Mouse (Mus musculus) CH12.LX (cell line): ENCODE data around the gene Nt5c1a.

ENCODE experiments used
- CHD2 ChIP-seq: IDR thresholded peaks from 2 replicates; pipeline ENCODE4 v1.6.1; 2011; ENCODE audit warnings: low read length, improper control_type of control experiment
- CTCF ChIP-seq, 2 experiments: IDR thresholded peaks in 1 of 2; conservative IDR thresholded peaks in 1 of 2; 2 replicates each; pipeline ENCODE4 v1.5.1; 2011 to 2012; ENCODE audit warnings: low read depth in 2 of 2, low read length in 2 of 2, improper control_type of control experiment in 1 of 2, inconsistent platforms in 1 of 2, mild to moderate bottlenecking in 1 of 2, moderate library complexity in 1 of 2
- ELF1 ChIP-seq: IDR thresholded peaks from 2 replicates; pipeline ENCODE4 v1.6.1; 2014; ENCODE audit warnings: low read depth, mild to moderate bottlenecking, inconsistent platforms, low read length, improper control_type of control experiment
- MAX ChIP-seq: IDR thresholded peaks from 2 replicates; pipeline ENCODE4 v1.6.1; 2011; ENCODE audit warnings: low read length, improper control_type of control experiment
- POLR2A ChIP-seq: IDR thresholded peaks from 2 replicates; pipeline ENCODE4 v1.6.1; 2011; ENCODE audit warnings: low read depth, mild to moderate bottlenecking, improper control_type of control experiment, low read length

GRCm38 (mm10) chr4:123220637-123221036, 19.3 kb downstream of the Nt5c1a start:
- TF ChIP-seq MAX (no peak), POLR2A (no peak), ELF1 (no peak), CTCF (conservative IDR thresholded peaks at IDR 0.05 in 1 of 2, IDR thresholded peaks at IDR 0.05 in 1 of 2; ENCODE audit: low read depth in 2 of 2, low read length in 2 of 2) (no peak), CHD2 (no peak)
